Mouse (Mus musculus): ENCODE results near the gene Mfsd14a.

DNA sequence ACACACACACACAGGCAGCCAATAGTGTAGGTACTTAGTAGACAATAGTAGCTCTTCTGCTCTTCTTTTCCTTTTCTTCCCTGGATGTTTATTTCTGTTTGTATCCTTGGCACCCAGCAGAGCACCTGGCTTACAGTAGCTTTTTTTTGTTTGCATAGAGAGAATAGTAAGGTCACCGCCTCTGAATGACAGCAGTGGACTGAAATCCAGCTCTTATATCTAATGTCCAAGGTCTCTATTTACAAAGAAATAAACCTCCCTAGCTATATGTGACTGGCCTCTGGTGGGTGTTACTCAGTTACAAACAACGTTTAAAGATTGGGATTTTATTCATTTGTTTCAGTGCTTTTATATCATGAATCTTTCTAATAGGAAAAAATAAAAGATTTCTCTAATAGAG, 62.8 kb downstream of the Mfsd14a start:
- TF ChIP-seq ZNF384 (IDR thresholded peaks at IDR 0.05; ENCODE audit: low read depth, low read length) (no peak), MAFK (IDR thresholded peaks at IDR 0.05; ENCODE audit: insufficient read depth, low read depth, low read length) (no peak), HCFC1 (IDR thresholded peaks at IDR 0.05; ENCODE audit: borderline replicate concordance, insufficient read depth, low read length) (no peak)
